Mouse (Mus musculus) hindbrain, postnatal 0 days (tissue): ENCODE results near the gene Bcl6. TPM values are rescaled to one million over a fixed set of nuclear protein-coding genes. Genes with fewer than 3 reads are reported as not detected.

Source experiments
- ATAC-seq: fragments of 200-750 bp; cut with Nextera tagmentation; 2 replicates; pipeline ENCODE4 v1.8.0; 2017; ENCODE audit warnings: mild to moderate bottlenecking, moderate TSS enrichment, moderate library complexity
- DNase-seq: peaks from one replicate; pipeline ENCODE4 v3.0.0-alpha.2; 2015; ENCODE audit warnings: low spot score
- H3K27ac ChIP-seq: fragments of 300-500 bp; sonication (generic); 2 replicates; pipeline ENCODE4 v1.5.1; 2014; ENCODE audit warnings: mild to moderate bottlenecking
- H3K27me3 ChIP-seq: fragments of 300-500 bp; sonication (generic); 2 replicates; pipeline ENCODE4 v1.6.1; 2014; ENCODE audit warnings: low read length, mixed read lengths; ENCODE audit not compliant: insufficient read depth
- H3K36me3 ChIP-seq: fragments of 300-500 bp; sonication (generic); 2 replicates; pipeline ENCODE4 v1.6.1; 2014; ENCODE audit warnings: low read length, mixed read lengths; ENCODE audit not compliant: insufficient read depth
- H3K4me1 ChIP-seq: fragments of 300-500 bp; sonication (generic); 2 replicates; pipeline ENCODE4 v1.6.1; 2014; ENCODE audit warnings: antibody characterized with exemption, low read length, mixed read lengths; ENCODE audit not compliant: insufficient read depth
- H3K4me2 ChIP-seq: fragments of 300-500 bp; sonication (generic); 2 replicates; pipeline ENCODE4 v1.6.1; 2014; ENCODE audit warnings: low read depth, mild to moderate bottlenecking, low read length, moderate library complexity, mixed read lengths
- H3K4me3 ChIP-seq: fragments of 300-500 bp; sonication (generic); 2 replicates; pipeline ENCODE4 v1.5.1; 2014; ENCODE audit warnings: low read length
- H3K9ac ChIP-seq: fragments of 300-500 bp; sonication (generic); replicated peaks from 2 replicates; pipeline ENCODE4 v1.6.1; 2014; ENCODE audit warnings: mild to moderate bottlenecking, low read length, moderate library complexity, mixed read lengths
- H3K9me3 ChIP-seq: fragments of 300-500 bp; sonication (generic); 2 replicates; pipeline ENCODE4 v1.6.1; 2016; ENCODE audit warnings: low read length, mixed read lengths
- CTCF ChIP-seq: IDR thresholded peaks from 2 replicates; pipeline ENCODE4 v1.5.1; 2016; ENCODE audit warnings: antibody characterized with exemption, control low read depth, low read depth
- WGBS: fragments of 180-500 bp; shearing (Covaris S2); extraction: QIAGEN DNeasy Blood & Tissue Kit; methylation state at CpG from one replicate; pipeline ENCODE4 v1.1.7; 2014; 5-methylcytosine and 5-hydroxymethylcytosine counted together
- polyA plus RNA-seq: library from polyadenylated mRNA; unstranded; fragments of >200 nt; fragmentation: Nextera tagmentation; extraction: Ambion mirVana; gene quantifications from 2 replicates; pipeline ENCODE4 v1.2.1, GENCODE M21; 2015
- total RNA-seq: library from RNA; depleted of rRNA; stranded (reverse); fragments of >200 nt; gene quantifications from 2 replicates; pipeline ENCODE4 v1.2.3, GENCODE M21; 2014

The Bcl6 gene
- total and polyA plus RNA-seq, 2 experiments from 2014 or later, result 0.34 to 4.6 TPM

GRCm38 (mm10) chr16:23932294-23932693, 56.4 kb downstream of the Bcl6 start, which contains the start of gene Rtp2:
Rtp2 (minus strand) TSS chr16:23932394.
- WGBS, result 74% methylated on average over 11 of the region's 11 CpGs
- no peaks in the 10 kb centered on the region for H3K9me3 ChIP-seq
- H3K4me1 ChIP-seq, result no peaks in the 10 kb centered on the region
- no peak for ATAC-seq
- H3K27me3 ChIP-seq, result no peaks in the 10 kb centered on the region
- H3K4me3 ChIP-seq, result no peak within 1 kb of the TSS
- no peak within 1 kb of the TSS for H3K4me2 ChIP-seq
- no peak within 1 kb of the TSS for H3K27ac ChIP-seq
- no peak for TF ChIP-seq CTCF
- H3K36me3 ChIP-seq, result no peaks in the 10 kb centered on the region
- DNase-seq, result no peak
- H3K9ac ChIP-seq, result no peak within 1 kb of the TSS

GRCm38 (mm10) chr16:23931275-23931674, 57.4 kb downstream of the Bcl6 start:
- Histone ChIP-seq H3K4me1 (no peaks in the 10 kb centered on the region), H3K4me3 (no peak overlapping the region), H3K27ac (no peak overlapping the region), H3K4me2 (no peak overlapping the region), H3K9ac (no peak overlapping the region), H3K9me3 (no peaks in the 10 kb centered on the region), H3K36me3 (no peaks in the 10 kb centered on the region), H3K27me3 (no peaks in the 10 kb centered on the region)
- 71% methylated on average over 18 of the region's 18 CpGs for WGBS
- ATAC-seq (0 out of 2 replicates have a peak, but pooled peaks have one; percentile 32), DNase-seq (peak; percentile 12)
- no peak for TF ChIP-seq CTCF

- Histone ChIP-seq H3K4me3 (no peak overlapping the region), H3K27ac (no peak overlapping the region), H3K36me3 (no peaks in the 10 kb centered on the region), H3K9ac (no peak overlapping the region), H3K9me3 (no peaks in the 10 kb centered on the region), H3K4me1 (no peaks in the 10 kb centered on the region), H3K27me3 (no peaks in the 10 kb centered on the region), H3K4me2 (no peak overlapping the region)
- ATAC-seq (no peak), DNase-seq (no peak)
- 83% methylated on average over 3 of the region's 3 CpGs for WGBS
- TF ChIP-seq CTCF, result no peak
These were observed 58.1 kb downstream of the Bcl6 start for GRCm38 (mm10) chr16:23930426-23931073.

- ATAC-seq (0 out of 2 replicates have a peak, but pooled peaks have one; percentile 24), DNase-seq (no peak)
- 89% methylated on average over 33 of the region's 33 CpGs for WGBS
- no peak for TF ChIP-seq CTCF
- Histone ChIP-seq H3K27me3 (no peaks in the 10 kb centered on the region), H3K9me3 (no peaks in the 10 kb centered on the region), H3K27ac (no peak overlapping the region), H3K36me3 (no peaks in the 10 kb centered on the region), H3K4me2 (no peak overlapping the region), H3K4me3 (no peak overlapping the region), H3K9ac (no peak overlapping the region), H3K4me1 (no peaks in the 10 kb centered on the region)
These were observed 61.1 kb downstream of the Bcl6 start for GRCm38 (mm10) chr16:23927301-23928114.

GRCm38 (mm10) chr16:23922906-23923305, 65.7 kb downstream of the Bcl6 start:
- no peak for TF ChIP-seq CTCF
- ATAC-seq (no peak), DNase-seq (no peak)
- Histone ChIP-seq H3K4me2 (no peak overlapping the region), H3K36me3 (no peaks in the 10 kb centered on the region), H3K27me3 (no peaks in the 10 kb centered on the region), H3K27ac (no peak overlapping the region), H3K9ac (no peak overlapping the region), H3K9me3 (no peaks in the 10 kb centered on the region), H3K4me1 (no peaks in the 10 kb centered on the region), H3K4me3 (no peak overlapping the region)
- WGBS, result 89% methylated on average over 1 of the region's 1 CpGs

- TF ChIP-seq CTCF, result no peak
These were observed 67.0 kb downstream of the Bcl6 start for GRCm38 (mm10) chr16:23921697-23922096.

More at GRCm38 (mm10) chr16:23921697-23922096, 67.0 kb downstream of the Bcl6 start:
- H3K27ac ChIP-seq, result no peak overlapping the region
- whole genome bisulfite sequencing, result 74% methylated on average over 5 of the region's 5 CpGs
- no peaks in the 10 kb centered on the region for H3K27me3 ChIP-seq
- DNase-seq, result no peak
- H3K4me1 ChIP-seq, result no peaks in the 10 kb centered on the region
- H3K4me2 ChIP-seq, result no peak overlapping the region
- no peaks in the 10 kb centered on the region for H3K9me3 ChIP-seq
- no peak overlapping the region for H3K9ac ChIP-seq
- no peak for ATAC-seq
- H3K4me3 ChIP-seq, result no peak overlapping the region
- no peaks in the 10 kb centered on the region for H3K36me3 ChIP-seq
